Mouse (Mus musculus) embryonic facial prominence, embryonic 15.5 days (tissue): ENCODE data around the gene Cdkn2a. TPM values are rescaled to one million over a fixed set of nuclear protein-coding genes. Genes with fewer than 3 reads are reported as not detected.

Source experiments
- ATAC-seq: fragments of 200-750 bp; cut with Nextera tagmentation; 2 replicates; pipeline ENCODE4 v1.8.0; 2017; ENCODE audit warnings: low read depth, moderate TSS enrichment; ENCODE audit not compliant: insufficient number of reproducible peaks, low FRiP score, low TSS enrichment
- H3K27ac ChIP-seq: fragments of 300-500 bp; sonication (generic); replicated peaks from 2 replicates; pipeline ENCODE4 v1.5.1; 2015; ENCODE audit warnings: mild to moderate bottlenecking, inconsistent platforms
- H3K27me3 ChIP-seq: fragments of 300-500 bp; sonication (generic); 2 replicates; pipeline ENCODE4 v1.6.1; 2015; ENCODE audit warnings: inconsistent platforms
- H3K36me3 ChIP-seq: fragments of 300-500 bp; sonication (generic); 2 replicates; pipeline ENCODE4 v1.6.1; 2015; ENCODE audit warnings: mild to moderate bottlenecking, inconsistent platforms
- H3K4me1 ChIP-seq: fragments of 300-500 bp; sonication (generic); 2 replicates; pipeline ENCODE4 v1.6.1; 2015; ENCODE audit warnings: inconsistent platforms
- H3K4me2 ChIP-seq: fragments of 300-500 bp; sonication (generic); replicated peaks from 2 replicates; pipeline ENCODE4 v1.6.1; 2015; ENCODE audit warnings: mild to moderate bottlenecking, inconsistent platforms
- H3K4me3 ChIP-seq: fragments of 300-500 bp; sonication (generic); replicated peaks from 2 replicates; pipeline ENCODE4 v1.5.1; 2015; ENCODE audit warnings: mild to moderate bottlenecking, inconsistent platforms
- H3K9ac ChIP-seq: fragments of 300-500 bp; sonication (generic); 2 replicates; pipeline ENCODE4 v1.6.1; 2015; ENCODE audit warnings: inconsistent platforms
- H3K9me3 ChIP-seq: fragments of 300-500 bp; sonication (generic); replicated peaks from 2 replicates; pipeline ENCODE4 v1.6.1; 2016; ENCODE audit warnings: inconsistent platforms
- WGBS: fragments of 180-500 bp; shearing (Covaris S2); methylation state at CpG from one replicate; pipeline ENCODE4 v1.1.7; 2015; 5-methylcytosine and 5-hydroxymethylcytosine counted together
- polyA plus RNA-seq: library from polyadenylated mRNA; unstranded; fragments of >200 nt; fragmentation: Nextera tagmentation; extraction: Ambion mirVana; gene quantifications from 2 replicates; pipeline ENCODE4 v1.2.1, GENCODE M21; 2015

Cdkn2a gene
- polyA plus RNA-seq, 1 experiment from 2014 or later: not detected

DNA sequence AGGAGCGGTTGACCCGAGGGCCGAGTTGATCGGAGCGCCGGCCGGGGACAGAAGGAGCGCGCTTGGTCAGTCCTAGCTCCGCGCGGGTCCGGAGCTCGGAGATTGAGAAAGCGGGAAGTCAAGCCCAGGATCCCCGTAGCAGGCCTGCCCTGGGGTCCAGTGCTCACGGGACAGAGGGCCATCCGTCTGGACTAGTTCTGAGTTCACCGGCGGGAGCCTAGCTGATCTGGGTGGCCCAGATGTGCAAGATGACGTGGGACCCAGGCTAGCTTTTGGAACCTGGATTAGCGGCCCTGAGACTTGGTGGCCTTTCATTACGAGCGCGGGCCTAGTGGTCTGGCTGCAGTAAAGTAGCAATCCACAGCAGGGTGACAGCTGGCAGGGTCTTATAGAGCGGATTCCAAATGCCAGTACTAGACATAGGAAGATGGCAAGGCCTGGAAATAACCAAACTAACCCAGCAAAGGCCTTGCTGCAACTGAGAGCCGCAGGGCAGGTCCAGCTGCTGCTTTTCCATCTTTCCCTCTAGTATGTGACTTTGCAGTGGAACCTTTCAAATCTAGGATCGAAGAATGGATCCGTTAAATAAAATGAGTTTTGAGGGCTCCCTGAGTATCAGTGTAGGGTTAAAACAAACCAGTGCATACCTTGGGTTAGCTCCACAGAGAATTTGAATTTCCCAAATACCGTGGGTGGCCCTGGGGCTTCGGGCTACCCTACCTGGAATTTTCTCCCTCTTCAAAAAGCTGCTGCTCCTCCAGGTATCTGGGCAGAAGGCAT lies 1.2 kb upstream of the Cdkn2a start:
- peak overlapping the region; percentile 99 for H3K4me2 ChIP-seq
- H3K9me3 ChIP-seq: no peaks in the 10 kb centered on the region
- peak overlapping the region; percentile 69 for H3K4me3 ChIP-seq
- ATAC-seq: no peak
- no peak overlapping the region; the same call in 1 of the 2 replicates for H3K9ac ChIP-seq
- peaks cover 12% of the 10 kb centered on the region for H3K4me1 ChIP-seq
- H3K27me3 ChIP-seq: peaks cover 85% of the 10 kb centered on the region
- no peaks in the 10 kb centered on the region for H3K36me3 ChIP-seq
- WGBS: 3% methylated on average over 31 of the region's 31 CpGs
- no peak overlapping the region for H3K27ac ChIP-seq

- Histone ChIP-seq H3K27ac (no peak overlapping the region), H3K27me3 (peaks cover 86% of the 10 kb centered on the region), H3K9ac (no peak overlapping the region), H3K4me2 (peak overlapping the region; percentile 99), H3K36me3 (no peaks in the 10 kb centered on the region), H3K9me3 (no peaks in the 10 kb centered on the region), H3K4me1 (peaks cover 12% of the 10 kb centered on the region), H3K4me3 (peak overlapping the region; percentile 69)
- WGBS: 2% methylated on average over 26 of the region's 26 CpGs
- ATAC-seq: no peak; the same call in 1 of the 2 replicates
Measured at GRCm38 (mm10) chr4:89294091-89294485, 365 bp downstream of the Cdkn2a start.

DNA sequence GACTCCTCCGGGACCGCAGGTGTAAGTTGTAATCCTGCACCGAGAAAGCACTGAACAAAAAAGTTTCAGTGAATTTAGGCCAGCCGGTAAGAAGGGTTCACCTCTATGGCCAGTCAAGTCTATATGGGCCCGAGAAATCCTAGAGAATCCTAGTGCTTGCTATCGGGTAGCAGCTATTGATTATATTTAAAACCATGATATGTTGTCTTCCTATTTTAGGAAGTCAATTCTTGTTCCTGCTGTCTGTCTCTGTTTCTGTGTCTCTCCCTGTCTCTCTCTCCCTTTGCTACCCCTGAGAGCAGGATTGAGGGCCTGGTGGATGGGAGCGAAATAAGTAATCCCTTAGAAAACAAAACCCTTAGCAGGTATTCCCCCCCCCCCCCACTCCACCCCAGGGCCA lies 937 bp downstream of the Cdkn2a start:
- H3K4me2 ChIP-seq: no peak overlapping the region
- H3K27me3 ChIP-seq: peaks cover 91% of the 10 kb centered on the region
- H3K27ac ChIP-seq: no peak overlapping the region
- H3K36me3 ChIP-seq: no peaks in the 10 kb centered on the region
- H3K9ac ChIP-seq: no peak overlapping the region
- H3K4me3 ChIP-seq: no peak overlapping the region
- H3K4me1 ChIP-seq: peaks cover 12% of the 10 kb centered on the region
- no peaks in the 10 kb centered on the region for H3K9me3 ChIP-seq
- 11% methylated on average over 7 of the region's 7 CpGs for WGBS
- no peak for ATAC-seq

- H3K4me3 ChIP-seq: no peak overlapping the region
- H3K36me3 ChIP-seq: no peaks in the 10 kb centered on the region
- ATAC-seq: no peak
- H3K4me1 ChIP-seq: peaks cover under 1% of the 10 kb centered on the region
- 0% methylated on average over 4 of the region's 4 CpGs for WGBS
- H3K9ac ChIP-seq: no peak overlapping the region
- H3K4me2 ChIP-seq: no peak overlapping the region
- H3K27me3 ChIP-seq: peaks cover 79% of the 10 kb centered on the region
- H3K9me3 ChIP-seq: no peaks in the 10 kb centered on the region
- H3K27ac ChIP-seq: no peak overlapping the region
Measured at GRCm38 (mm10) chr4:89289028-89289427, 5.4 kb downstream of the Cdkn2a start.

- peaks cover 78% of the 10 kb centered on the region for H3K27me3 ChIP-seq
- peaks cover 5% of the 10 kb centered on the region; the same call in 1 of the 2 replicates for H3K4me1 ChIP-seq
- no peak overlapping the region for H3K27ac ChIP-seq
- ATAC-seq: no peak
- no peaks in the 10 kb centered on the region for H3K9me3 ChIP-seq
- no peak overlapping the region for H3K9ac ChIP-seq
- H3K4me2 ChIP-seq: no peak overlapping the region
- no peak overlapping the region for H3K4me3 ChIP-seq
- WGBS: 3% methylated on average over 1 of the region's 1 CpGs
- no peaks in the 10 kb centered on the region for H3K36me3 ChIP-seq
Measured at GRCm38 (mm10) chr4:89286566-89286965, 7.9 kb downstream of the Cdkn2a start.

DNA sequence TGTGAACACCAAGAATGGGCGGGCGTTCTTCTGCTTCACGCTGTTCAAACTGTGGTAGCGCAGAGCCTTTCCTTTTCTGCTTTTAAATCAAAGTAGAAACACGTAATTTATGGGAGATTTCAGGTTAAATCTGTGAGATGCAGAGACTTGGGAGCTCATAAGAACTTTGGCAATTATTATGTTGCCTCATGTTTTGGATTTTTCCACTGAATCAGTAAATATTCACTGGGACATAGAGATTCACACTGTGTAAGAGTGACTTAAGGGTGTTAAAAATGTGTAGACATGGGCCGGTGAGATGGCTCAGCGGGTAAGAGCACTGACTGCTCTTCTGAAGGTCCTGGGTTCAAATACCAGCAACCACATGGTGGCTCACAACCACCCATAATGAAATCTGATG lies 8.8 kb downstream of the Cdkn2a start:
- Histone ChIP-seq H3K9ac (no peak overlapping the region), H3K27ac (no peak overlapping the region), H3K4me3 (no peak overlapping the region), H3K4me1 (peaks cover 5% of the 10 kb centered on the region; the same call in 1 of the 2 replicates), H3K9me3 (no peaks in the 10 kb centered on the region), H3K27me3 (peaks cover 79% of the 10 kb centered on the region), H3K36me3 (no peaks in the 10 kb centered on the region), H3K4me2 (no peak overlapping the region)
- WGBS: 27% methylated on average over 7 of the region's 7 CpGs
- ATAC-seq: no peak

GRCm38 (mm10) chr4:89282661-89283060 lies 11.8 kb downstream of the Cdkn2a start:
- Histone ChIP-seq H3K4me3 (no peak overlapping the region), H3K27ac (no peak overlapping the region), H3K27me3 (peaks cover 79% of the 10 kb centered on the region), H3K4me2 (no peak overlapping the region), H3K4me1 (peaks cover 5% of the 10 kb centered on the region; the same call in 1 of the 2 replicates), H3K36me3 (no peaks in the 10 kb centered on the region), H3K9ac (no peak overlapping the region), H3K9me3 (no peaks in the 10 kb centered on the region)
- no peak for ATAC-seq
- under 1% methylated on average over 12 of the region's 12 CpGs for WGBS

- no peak overlapping the region for H3K27ac ChIP-seq
- no peaks in the 10 kb centered on the region for H3K9me3 ChIP-seq
- 0 out of 2 replicates have a peak overlapping the region, but pooled peaks have one; percentile 1 for H3K4me3 ChIP-seq
- no peak overlapping the region for H3K9ac ChIP-seq
- peaks cover 81% of the 10 kb centered on the region for H3K27me3 ChIP-seq
- H3K4me2 ChIP-seq: no peak overlapping the region
- ATAC-seq: no peak
- WGBS: under 1% methylated on average over 25 of the region's 25 CpGs
- H3K36me3 ChIP-seq: no peaks in the 10 kb centered on the region
- H3K4me1 ChIP-seq: peaks cover 5% of the 10 kb centered on the region; the same call in 1 of the 2 replicates
Measured at GRCm38 (mm10) chr4:89282036-89282566, 12.4 kb downstream of the Cdkn2a start.

GRCm38 (mm10) chr4:89281236-89281635 lies 13.2 kb downstream of the Cdkn2a start:
- Histone ChIP-seq H3K9ac (no peak overlapping the region), H3K4me3 (no peak overlapping the region), H3K27me3 (peaks cover 84% of the 10 kb centered on the region), H3K4me2 (no peak overlapping the region), H3K27ac (no peak overlapping the region), H3K9me3 (no peaks in the 10 kb centered on the region), H3K36me3 (no peaks in the 10 kb centered on the region), H3K4me1 (peaks cover 5% of the 10 kb centered on the region; the same call in 1 of the 2 replicates)
- 3% methylated on average over 7 of the region's 7 CpGs for WGBS
- ATAC-seq: no peak

GRCm38 (mm10) chr4:89279641-89280040 lies 14.8 kb downstream of the Cdkn2a start:
- Histone ChIP-seq H3K27me3 (peaks cover 90% of the 10 kb centered on the region), H3K9ac (no peak overlapping the region), H3K27ac (no peak overlapping the region), H3K9me3 (no peaks in the 10 kb centered on the region), H3K4me2 (no peak overlapping the region), H3K4me3 (no peak overlapping the region), H3K36me3 (no peaks in the 10 kb centered on the region), H3K4me1 (peaks cover 5% of the 10 kb centered on the region; the same call in 1 of the 2 replicates)
- 0% methylated on average over 2 of the region's 2 CpGs for WGBS
- ATAC-seq: no peak

GRCm38 (mm10) chr4:89277381-89277940 lies 17.0 kb downstream of the Cdkn2a start:
- Histone ChIP-seq H3K4me1 (peaks cover 5% of the 10 kb centered on the region; the same call in 1 of the 2 replicates), H3K9ac (no peak overlapping the region), H3K4me2 (no peak overlapping the region), H3K27me3 (peaks cover 97% of the 10 kb centered on the region), H3K36me3 (no peaks in the 10 kb centered on the region), H3K4me3 (no peak overlapping the region), H3K27ac (no peak overlapping the region), H3K9me3 (no peaks in the 10 kb centered on the region)
- 3% methylated on average over 5 of the region's 5 CpGs for WGBS
- ATAC-seq: no peak
